Mouse (Mus musculus) spleen, postnatal 36 days (tissue): ENCODE results near the gene Mrpl44.

ENCODE experiments used
- DNase-seq, 2 experiments: peaks; one replicate each; pipeline ENCODE4 v3.0.0; 2022; ENCODE audit warnings: low spot score in 2 of 2, mixed read lengths in 1 of 2

Gene Mrpl44

DNA sequence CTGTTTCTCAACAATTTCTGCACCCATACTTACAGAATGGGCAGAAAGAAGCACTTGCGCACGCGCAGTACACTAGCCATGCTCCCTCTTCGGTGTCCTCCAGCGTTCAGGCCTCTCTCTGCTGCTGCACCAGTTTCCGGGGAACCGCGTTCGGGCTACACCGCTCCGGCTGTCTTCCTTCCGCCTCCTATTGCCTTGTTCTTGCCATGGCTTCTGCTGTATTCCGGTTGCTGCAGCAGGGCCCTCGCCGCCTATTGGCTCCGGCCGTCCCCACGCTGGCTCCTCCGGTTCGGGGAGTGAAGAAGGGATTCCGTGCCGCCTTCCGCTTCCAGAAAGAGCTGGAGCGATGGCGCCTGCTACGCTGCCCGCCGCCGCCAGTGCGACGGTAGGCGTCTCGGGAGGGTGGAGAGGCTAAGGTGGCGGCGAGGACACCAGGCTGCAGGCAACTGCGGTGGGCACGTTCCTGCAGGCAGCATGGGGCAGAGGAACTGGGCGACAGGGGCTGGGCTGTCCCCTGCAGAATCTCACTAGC is at the start of gene Mrpl44, which contains the start of gene Wdfy1:
Gene Mrpl44, plus strand, starts transcription at position 92 of the 532 bp plus-strand sequence.
Gene Wdfy1, minus strand, starts transcription at position 217 of the 532 bp plus-strand sequence.
- peak; percentile 95 for DNase-seq

DNA sequence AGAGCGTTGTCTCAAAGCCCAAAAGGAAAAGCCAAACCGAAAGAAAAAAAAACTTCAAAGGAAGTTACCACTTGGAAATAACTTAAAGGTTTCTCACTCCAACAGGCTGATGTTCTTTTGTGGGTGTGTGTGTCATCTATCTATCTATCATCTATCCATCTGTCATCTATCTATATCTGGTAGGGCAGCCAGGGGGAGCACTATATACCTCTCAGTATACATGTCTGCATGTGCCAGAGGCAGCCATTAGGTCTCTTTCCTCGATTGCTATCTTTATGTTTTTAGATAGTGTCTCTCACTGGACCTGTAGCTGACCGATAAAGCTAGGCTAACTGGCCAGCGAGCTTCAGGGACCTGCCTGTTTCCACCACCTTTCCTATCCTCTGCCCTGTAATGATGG is 41.0 kb upstream of the Mrpl44 start:
- no peak for DNase-seq

DNA sequence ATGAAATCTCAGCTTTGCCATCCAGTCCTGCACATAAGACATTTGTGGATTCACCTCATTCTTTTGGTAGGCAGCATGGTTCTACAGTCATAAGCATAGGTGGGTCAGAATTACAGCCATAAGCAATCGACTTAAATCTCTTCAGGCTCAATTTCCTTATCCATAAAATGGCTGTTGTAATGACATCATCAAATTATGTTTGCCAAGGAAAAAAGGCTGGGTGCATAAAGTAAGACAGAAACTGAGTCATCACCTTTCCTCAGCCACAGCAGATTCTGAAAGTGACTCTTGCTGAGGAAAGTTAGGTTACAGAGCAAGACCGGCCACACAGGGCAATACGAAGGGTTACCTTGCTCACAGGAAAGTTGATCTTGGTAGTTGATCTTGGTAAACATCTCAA is 39.4 kb upstream of the Mrpl44 start:
- no peak for DNase-seq

DNA sequence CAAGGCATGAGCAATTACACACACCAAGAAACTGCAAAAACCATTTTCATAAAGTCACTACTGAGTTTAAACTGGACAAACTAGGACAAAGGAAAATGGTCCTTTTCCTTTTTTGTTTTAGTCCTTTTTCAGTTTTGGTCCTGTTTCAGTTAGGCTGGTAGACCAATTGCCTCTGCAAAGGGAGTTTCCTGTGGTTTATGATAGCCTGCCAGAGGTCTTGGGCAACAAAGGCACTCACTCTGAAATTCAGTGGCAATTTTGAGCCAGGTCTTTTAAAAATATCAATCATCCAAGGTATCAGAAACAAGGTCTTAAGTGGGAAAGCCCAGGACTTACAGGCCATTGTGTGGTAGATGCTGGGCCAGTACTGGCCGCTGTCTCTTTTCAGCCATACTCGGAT is 36.1 kb upstream of the Mrpl44 start:
- DNase-seq = no peak

DNA sequence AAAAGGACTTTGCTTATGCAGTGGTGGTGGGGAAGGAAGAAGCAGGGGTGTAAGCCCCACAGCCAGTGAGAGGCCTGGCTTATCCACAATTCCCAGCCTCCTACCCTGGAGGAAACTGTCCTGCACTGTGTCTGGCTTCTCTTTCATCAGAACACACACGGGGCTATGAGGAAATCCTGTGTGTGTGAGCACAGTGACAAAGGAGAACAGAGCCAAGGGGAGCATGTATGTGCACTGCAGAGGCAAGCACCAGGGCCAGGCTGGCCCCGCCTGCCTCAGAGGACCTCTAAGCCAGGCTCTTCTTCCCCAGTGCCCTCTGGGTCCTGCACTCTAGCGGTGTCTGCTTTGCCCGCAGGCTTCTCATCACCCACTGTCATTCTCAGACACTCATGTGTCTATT is 34.8 kb upstream of the Mrpl44 start:
- no peak for DNase-seq

DNA sequence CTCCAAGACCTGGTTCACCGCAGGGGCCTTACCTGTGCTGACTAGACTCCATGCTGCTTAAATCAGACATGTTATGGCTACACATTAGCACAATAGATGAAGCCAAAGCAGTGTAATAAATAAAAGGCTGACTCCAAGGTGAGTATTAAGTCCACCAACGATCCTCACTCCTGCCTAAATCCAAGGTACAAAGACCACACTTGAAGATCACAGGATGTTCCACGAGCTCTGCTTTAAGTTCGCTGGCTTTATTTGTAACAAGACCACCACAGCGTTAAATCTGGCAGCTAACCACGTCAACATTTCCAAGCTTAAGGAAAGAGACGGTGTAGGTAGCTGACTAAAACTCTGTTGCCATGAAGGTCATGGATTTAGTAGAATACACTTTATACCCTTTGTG is 32.9 kb upstream of the Mrpl44 start:
- DNase-seq = no peak

DNA sequence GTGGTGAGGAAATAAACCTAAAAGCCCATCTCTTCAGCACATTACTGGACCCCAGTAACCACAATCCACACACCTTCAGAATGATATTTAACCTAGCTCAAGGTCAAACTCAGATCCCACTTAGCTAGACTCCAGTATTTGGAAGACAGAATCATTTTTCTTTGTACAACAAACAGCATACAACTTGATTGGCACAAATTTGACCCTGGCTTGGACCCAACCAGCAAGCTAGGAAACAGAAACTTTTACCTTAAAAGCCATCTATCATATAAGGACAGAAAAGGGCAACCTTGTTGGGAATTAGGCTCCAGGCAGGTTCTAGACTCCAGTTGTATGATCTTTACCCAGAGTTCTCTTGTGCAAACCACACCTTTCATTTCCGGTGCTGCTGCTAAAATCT is 32.4 kb upstream of the Mrpl44 start:
- DNase-seq = no peak

DNA sequence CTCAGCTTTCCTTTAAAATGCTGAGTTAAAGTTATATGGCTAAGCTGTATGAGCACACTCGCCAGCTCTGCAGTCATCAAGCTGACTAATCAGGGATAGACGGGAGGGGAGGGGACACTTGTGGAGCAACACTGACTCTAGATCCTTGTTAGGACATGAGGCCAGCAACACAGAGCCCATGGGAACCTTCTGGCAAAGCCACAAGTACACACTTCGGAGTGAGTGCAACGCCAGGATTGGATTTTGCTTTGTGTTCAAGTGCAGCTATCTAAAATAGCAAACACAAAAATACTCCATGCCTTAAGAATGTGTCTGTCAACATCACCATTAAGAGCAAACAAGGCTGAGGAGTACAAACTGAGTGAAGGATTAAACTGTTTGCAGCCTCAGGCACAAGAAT is 29.8 kb upstream of the Mrpl44 start:
- DNase-seq = no peak

DNA sequence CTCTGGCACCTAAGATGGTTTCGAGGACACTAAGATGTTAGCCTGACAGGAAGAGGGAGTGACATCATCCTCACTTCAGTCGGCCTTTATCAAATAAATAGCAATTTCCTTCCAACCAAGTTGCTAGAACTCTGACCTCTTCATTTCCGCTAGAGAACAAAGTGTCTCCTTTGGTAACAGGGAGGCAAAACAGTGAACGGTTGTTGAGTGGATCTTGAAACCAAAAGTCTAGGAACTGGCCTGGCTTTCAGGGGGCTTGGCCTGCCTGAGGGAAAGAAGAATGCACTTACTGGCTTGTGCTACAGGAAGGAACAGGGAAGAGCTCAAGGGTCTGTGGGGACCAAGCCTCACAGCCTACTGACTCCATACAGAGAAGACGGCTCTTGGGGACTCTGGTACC is 24.6 kb upstream of the Mrpl44 start:
- peak; percentile 17 to 18 for DNase-seq

DNA sequence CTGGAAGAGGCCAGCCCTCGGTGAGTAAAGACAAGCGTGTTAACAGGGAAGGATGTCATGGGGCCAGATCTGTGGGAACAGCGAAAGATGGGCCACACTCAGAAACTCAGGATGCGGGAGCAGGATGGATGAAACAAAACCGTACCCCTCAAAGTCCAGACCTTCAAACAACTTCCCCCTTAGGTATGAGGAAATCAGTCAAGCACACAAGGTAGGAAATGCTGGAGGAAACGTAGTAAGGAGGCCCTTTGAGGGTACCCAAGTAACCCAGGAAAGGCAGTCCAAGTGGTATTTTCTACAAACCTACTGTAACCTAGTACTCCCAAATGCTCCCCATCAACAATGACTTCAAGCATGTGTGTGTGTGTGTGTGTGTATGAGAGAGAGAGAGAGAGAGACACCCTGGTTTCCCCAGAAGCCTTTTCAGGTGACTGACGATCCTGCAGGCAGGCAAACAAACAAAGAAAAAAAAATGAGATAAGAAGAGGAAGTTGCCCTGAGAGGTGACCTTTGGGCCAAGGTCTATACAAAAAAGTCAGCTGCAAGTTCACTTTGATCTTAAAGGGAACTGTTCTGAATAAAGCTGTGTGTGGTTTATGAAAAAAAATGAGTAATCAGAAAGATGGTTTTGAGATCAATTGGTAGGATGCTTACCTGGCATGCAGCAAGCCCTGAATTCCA is 23.7 kb upstream of the Mrpl44 start:
- DNase-seq = peak; percentile 36 to 46

DNA sequence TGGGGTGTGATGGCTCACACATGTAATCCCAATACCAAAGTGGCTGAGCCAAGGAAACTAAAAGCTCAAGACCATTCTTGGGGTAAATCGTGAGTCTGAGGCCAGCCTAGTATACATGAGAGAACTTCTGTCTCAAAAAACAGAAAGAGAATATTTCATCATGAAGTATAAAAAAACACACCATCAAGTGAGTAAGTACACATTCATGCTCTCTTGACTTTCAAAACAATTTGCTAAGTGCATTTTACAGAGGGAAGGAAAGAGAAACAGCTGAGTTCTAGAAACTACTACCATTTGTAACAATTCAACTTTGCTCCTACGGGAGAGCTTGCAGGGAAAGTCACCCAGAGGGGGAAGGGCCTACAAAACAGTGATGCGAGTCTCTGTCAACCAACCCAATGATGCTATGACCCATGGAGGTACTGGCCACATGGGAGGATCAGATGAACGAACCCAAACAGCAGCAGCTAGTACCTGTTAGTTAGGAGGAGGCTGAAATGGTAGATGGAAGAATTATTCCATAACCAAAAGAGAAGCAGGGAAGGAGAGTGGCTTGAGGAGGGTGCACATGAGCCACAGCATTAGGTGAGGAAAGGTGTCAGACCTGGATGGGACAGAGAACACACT is 23.0 kb upstream of the Mrpl44 start:
- no peak for DNase-seq

DNA sequence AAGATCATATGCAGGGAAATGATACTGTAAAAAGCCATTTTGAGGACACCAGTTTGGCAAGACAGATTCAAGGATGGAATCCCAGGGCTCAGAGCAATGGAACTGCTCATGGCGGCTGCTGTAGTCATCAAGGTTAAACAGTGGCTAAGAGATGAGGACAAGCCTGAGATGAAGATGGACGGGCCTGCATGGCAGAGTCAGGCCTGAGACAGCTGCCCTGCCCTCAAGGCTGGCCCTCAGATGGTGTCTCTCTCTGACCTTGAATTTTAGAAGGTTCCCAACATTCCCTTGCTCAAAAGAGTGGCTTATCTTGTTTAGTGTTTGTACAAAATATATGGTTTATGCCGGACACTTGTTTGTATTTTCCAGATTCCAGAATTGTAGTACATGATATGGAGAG is 22.4 kb upstream of the Mrpl44 start:
- DNase-seq = no peak

DNA sequence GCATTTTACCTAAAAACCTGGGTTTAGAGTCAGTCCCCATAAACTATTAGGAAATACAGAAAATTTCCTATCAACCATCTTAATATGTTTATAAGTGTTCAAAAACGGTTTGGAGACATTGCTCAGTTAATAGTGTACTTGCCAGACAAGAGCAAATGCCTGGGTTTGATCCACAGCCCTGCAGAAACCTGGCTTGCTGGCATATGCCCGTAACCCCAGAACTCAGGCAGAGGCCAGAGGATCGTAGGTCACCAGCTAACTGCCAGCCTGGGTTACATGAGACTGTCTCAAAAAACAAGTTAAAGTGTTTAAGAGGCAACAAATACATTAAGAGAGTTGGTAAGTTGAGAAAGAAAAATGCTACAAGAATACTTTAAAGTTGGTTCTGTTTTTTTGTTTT is 20.9 kb upstream of the Mrpl44 start:
- no peak for DNase-seq

DNA sequence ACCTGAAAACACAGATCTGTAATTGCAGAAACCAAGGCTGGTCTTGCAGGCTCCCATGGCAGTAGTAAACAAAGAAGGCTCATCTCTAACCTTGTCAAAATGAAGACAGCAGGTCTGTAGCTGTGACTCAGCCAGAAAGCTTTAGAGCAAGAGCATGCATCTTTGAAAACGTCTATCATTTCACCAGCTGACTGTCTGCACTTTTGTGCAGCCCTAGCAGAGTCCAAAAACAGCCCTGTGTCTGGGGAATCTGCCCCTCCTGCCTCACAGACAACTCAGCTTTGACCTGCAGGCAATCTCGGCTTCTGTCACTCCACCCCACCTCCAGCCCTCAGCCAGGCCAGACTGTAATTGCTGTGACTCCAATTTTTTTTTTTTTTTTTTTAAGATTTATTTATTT is 20.4 kb upstream of the Mrpl44 start:
- DNase-seq = no peak

DNA sequence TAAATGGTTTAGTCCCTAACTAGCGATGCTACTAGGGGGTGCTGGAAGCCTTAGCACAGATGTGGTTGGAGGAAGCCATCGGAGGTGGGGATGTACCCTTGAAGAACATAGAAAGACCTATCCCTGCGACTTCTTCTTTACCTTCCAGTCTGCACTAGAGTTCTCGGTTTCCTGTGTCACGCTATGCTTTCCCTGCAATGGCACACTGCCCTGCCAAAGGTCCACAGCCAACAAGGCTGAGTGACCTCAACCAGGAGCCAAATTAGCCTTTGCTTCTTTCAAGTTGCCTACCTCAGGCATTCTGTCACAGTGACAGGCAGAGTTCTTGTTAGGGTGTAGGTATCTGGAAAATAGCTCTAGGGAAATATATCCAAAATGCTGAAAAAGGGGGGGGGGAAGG is 19.4 kb upstream of the Mrpl44 start:
- no peak for DNase-seq

DNA sequence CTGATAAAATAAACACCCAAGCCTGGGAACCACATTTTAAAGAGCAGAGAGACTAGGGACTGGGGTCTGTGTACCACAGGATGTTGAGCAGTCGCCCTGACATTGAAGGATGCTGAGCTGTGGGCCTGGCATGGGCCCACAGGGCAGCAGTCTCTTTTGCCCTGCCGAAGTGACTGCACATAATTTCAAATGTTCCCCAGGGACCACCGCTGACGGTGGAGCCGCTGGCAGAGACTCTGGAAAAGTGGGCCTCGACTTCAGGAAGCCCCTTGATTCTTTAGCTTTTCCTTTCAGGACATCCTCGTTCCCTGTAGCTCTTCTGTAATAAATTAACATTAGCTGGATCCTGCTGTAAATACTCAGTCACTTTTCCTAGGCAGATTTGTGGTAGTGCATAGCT is 18.7 kb upstream of the Mrpl44 start:
- DNase-seq = no peak

DNA sequence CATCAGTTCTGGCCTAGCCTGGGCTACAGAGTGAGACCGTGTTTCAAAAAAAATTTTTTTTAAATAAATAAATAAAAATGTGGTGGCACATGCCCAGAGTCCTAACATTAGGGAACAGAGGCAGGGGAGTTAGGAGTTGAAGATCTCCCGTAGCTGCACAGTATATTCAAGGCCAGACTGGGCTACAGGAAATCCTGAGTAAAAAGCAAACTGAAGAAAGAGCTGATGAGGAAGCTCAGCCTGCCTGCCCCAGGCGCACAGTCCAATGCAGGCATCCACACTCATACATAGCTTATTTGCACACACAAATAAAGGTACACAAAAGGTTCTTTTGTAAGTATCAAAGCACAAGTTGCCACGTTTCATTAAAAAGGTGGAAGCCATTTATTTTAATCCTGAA is 18.2 kb upstream of the Mrpl44 start:
- no peak for DNase-seq

DNA sequence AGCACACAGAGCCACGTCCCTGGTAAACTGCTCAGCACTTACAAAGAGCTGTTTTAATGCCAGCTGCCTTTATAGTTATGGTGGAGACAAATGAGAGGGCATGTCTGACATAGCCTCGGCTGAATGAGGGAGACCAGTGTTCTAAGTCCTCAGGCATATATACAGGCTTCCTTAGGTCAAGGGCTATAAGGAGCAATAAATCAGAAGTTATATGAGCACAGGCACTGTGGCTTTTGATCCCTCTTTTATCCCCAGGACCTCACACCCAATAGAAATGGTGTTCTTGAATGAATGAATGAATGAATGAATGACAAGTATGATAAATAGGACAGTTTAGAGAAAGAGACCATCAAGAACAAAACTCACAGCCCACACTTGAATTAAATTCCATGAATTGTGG is 16.8 kb upstream of the Mrpl44 start:
- no peak for DNase-seq

DNA sequence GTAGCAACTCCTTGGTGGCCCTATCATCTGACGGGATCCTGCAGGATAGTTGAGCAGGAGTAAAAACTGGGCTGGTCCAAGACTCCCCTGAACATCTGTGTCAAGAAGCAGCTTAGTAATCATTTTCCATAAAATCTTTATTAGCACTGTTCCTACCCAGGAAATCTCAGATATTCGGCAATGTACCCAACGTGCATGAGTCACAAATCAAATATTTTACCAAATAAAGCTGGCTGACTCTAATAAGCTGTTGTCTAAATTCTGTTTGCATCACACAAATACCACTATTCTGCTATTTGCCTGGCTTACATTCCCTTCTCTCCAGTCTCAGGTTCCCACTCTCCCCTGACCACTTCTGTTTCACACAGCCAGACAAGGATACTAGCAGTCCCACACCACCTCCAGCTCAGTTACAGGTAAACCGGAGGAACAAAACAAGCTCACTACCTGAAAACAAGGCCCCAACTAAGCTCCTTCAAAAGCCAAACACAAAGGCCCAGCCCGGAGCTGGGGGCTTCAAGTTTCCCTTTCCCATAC is 16.3 kb upstream of the Mrpl44 start:
- DNase-seq = no peak

DNA sequence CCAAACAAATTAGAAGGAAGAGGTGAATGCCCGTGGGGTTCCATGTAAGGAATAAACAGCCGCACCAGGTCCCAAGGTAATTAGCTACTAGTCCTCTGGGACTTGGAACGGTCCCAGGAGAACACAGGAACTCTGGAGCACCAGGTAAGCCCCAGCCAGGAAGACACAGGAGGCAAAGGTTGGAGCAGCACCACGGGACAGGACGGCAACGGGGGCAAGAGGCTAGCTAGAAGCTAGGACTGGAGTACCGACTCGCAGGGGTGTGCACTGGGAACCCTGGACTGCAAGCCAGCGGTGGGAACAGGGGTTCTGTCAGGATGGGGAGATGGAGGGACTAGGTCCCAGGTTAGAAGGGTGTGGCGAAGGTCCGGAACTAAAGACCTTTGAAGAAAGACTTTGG is 15.2 kb upstream of the Mrpl44 start:
- DNase-seq = no peak

DNA sequence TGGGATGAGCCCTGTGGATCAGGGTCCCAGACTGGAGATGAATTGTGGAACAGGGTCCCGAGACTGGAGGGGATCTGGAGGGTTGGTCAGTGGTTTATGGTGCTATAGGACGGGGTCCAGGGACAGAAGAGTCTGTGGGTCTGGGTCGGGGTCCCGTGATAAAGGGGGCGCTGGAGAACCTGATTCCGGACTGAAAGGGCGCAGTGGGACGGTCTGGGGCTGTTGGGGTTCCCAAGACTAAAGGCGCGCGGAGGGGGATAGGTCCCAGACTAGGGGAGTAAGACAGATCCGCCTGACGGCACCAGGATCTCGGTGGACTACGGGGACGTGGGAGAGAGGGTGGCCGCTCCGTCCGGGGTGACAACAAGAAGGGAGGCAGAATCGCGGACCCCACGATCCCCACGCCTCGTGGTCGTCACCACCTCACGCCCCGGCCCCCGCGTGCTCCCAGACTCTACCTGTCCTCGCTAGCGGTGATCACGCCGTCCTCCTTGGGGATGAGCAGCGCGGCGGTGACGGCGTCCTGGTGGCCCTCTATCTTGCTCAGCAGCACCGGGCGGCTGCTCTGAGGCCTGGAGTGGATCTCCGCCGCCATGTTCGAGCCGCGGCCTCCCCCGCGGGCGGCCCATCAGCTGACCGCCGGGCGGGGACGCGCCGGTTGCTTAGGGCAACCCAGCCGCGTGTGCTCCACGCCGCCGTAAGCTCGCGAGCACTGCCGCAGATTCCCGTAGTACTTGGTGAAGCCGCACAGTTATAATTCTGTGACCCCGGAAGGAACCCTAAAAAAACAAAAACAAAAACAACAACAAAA is 14.5 kb upstream of the Mrpl44 start:
- peak; percentile 80 to 81 for DNase-seq

DNA sequence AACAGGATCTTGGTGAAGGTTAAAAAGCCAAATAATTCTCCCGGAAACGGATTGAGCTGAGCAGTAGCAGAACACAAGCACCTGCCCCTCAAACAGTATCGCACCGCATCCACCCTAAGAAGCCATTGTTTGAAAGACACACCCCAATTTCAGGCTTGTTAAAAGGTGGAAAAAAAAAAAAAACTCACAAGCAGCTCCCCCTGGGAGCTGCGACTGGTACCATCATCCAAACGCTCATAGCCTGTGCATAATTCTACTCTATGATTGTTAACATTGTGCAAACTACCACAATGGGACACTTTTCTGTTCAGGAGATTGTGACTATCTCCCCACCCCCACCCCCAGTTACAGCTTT is 13.9 kb upstream of the Mrpl44 start:
- DNase-seq = no peak
